Mouse (Mus musculus): ENCODE results near the gene Lrrc40. TPM values are rescaled to one million over a fixed set of nuclear protein-coding genes. Genes with fewer than 3 reads are reported as not detected.

Gene Lrrc40
- polyA plus RNA-seq, 1 experiment: 13.8 TPM

GRCm38 (mm10) chr3:158068613-158069263 is 32.3 kb downstream of the Lrrc40 start:
- Histone ChIP-seq H3K4me3 (ENCODE audit: insufficient read depth, poor library complexity, severe bottlenecking) (no peak overlapping the region), H3K36me3 (ENCODE audit: control insufficient read depth, insufficient read depth) (peaks cover 16% of the 10 kb centered on the region), H3K27me3 (ENCODE audit: control insufficient read depth, insufficient read depth, insufficient read length) (no peaks in the 10 kb centered on the region), H3K79me3 (ENCODE audit: low read depth) (no peaks in the 10 kb centered on the region), H3ac (ENCODE audit: control insufficient read depth, insufficient read length, low read depth) (no peak overlapping the region), H3K79me2 (ENCODE audit: control insufficient read depth, insufficient read depth) (no peaks in the 10 kb centered on the region)
- TF ChIP-seq MYOD1 (IDR thresholded peaks at IDR 0.05; ENCODE audit: control insufficient read depth, insufficient read length, low read depth) (no peak), FOSL1 (IDR thresholded peaks at IDR 0.05; ENCODE audit: insufficient read depth, low read length, poor library complexity, severe bottlenecking) (no peak), USF1 (IDR thresholded peaks at IDR 0.05; ENCODE audit: low read depth) (no peak), MAX (IDR thresholded peaks at IDR 0.05) (no peak), CTCF (IDR thresholded peaks at IDR 0.05; ENCODE audit: control insufficient read depth, insufficient read depth, insufficient read length) (no peak), CEBPB (IDR thresholded peaks at IDR 0.05; ENCODE audit: low read depth) (no peak), MYOG (IDR thresholded peaks at IDR 0.05; ENCODE audit: control insufficient read depth, extremely low read depth, insufficient read length) (no peak)

DNA sequence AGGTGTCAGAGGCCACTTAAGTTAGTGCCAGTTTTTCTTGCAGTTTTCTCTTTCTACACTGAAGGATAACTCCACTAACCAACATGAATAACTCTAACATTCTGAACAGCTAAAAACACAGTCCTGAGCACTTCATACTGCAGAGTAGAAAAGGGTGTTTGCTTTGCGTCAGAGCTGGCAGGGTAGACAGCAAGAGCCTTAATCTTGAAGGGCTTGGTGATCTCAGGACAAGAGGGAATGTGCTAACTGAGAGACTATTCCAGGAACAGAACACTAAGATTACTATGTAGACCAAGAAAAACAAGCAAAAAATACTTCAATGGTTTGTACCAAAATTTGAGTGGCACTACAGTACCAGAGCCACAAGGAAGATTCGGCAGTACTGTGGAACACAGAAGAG is 38.5 kb downstream of the Lrrc40 start:
- Histone ChIP-seq H3ac (ENCODE audit: control insufficient read depth, insufficient read length, low read depth) (no peak overlapping the region), H3K27me3 (ENCODE audit: control insufficient read depth, insufficient read depth, insufficient read length) (no peaks in the 10 kb centered on the region), H3K36me3 (ENCODE audit: control insufficient read depth, insufficient read depth) (no peaks in the 10 kb centered on the region), H3K79me3 (ENCODE audit: low read depth) (no peaks in the 10 kb centered on the region), H3K4me3 (ENCODE audit: insufficient read depth, poor library complexity, severe bottlenecking) (no peak overlapping the region), H3K79me2 (ENCODE audit: control insufficient read depth, insufficient read depth) (no peaks in the 10 kb centered on the region)
- TF ChIP-seq MYOD1 (IDR thresholded peaks at IDR 0.05; ENCODE audit: control insufficient read depth, insufficient read length, low read depth) (no peak), CTCF (IDR thresholded peaks at IDR 0.05; ENCODE audit: control insufficient read depth, insufficient read depth, insufficient read length) (no peak), MAX (IDR thresholded peaks at IDR 0.05) (no peak), FOSL1 (IDR thresholded peaks at IDR 0.05; ENCODE audit: insufficient read depth, low read length, poor library complexity, severe bottlenecking) (no peak), CEBPB (IDR thresholded peaks at IDR 0.05; ENCODE audit: low read depth) (no peak), USF1 (IDR thresholded peaks at IDR 0.05; ENCODE audit: low read depth) (no peak), MYOG (IDR thresholded peaks at IDR 0.05; ENCODE audit: control insufficient read depth, extremely low read depth, insufficient read length) (no peak)

GRCm38 (mm10) chr3:158076685-158077379 is 40.4 kb downstream of the Lrrc40 start:
- no peaks in the 10 kb centered on the region for H3K36me3 ChIP-seq (ENCODE audit: control insufficient read depth, insufficient read depth)
- H3K4me3 ChIP-seq (ENCODE audit: insufficient read depth, poor library complexity, severe bottlenecking): no peak overlapping the region
- H3K79me2 ChIP-seq (ENCODE audit: control insufficient read depth, insufficient read depth): no peaks in the 10 kb centered on the region
- no peak for TF ChIP-seq MYOG (IDR thresholded peaks at IDR 0.05; ENCODE audit: control insufficient read depth, extremely low read depth, insufficient read length)
- no peak for TF ChIP-seq MYOD1 (IDR thresholded peaks at IDR 0.05; ENCODE audit: control insufficient read depth, insufficient read length, low read depth)
- TF ChIP-seq USF1 (IDR thresholded peaks at IDR 0.05; ENCODE audit: low read depth): no peak
- no peak for TF ChIP-seq FOSL1 (IDR thresholded peaks at IDR 0.05; ENCODE audit: insufficient read depth, low read length, poor library complexity, severe bottlenecking)
- no peak for TF ChIP-seq CEBPB (IDR thresholded peaks at IDR 0.05; ENCODE audit: low read depth)
- no peak for TF ChIP-seq MAX (IDR thresholded peaks at IDR 0.05)
- TF ChIP-seq CTCF (IDR thresholded peaks at IDR 0.05; ENCODE audit: control insufficient read depth, insufficient read depth, insufficient read length): no peak
- no peak overlapping the region for H3ac ChIP-seq (ENCODE audit: control insufficient read depth, insufficient read length, low read depth)
- no peaks in the 10 kb centered on the region for H3K27me3 ChIP-seq (ENCODE audit: control insufficient read depth, insufficient read depth, insufficient read length)
- H3K79me3 ChIP-seq (ENCODE audit: low read depth): no peaks in the 10 kb centered on the region

GRCm38 (mm10) chr3:158077380-158077772 is 40.9 kb downstream of the Lrrc40 start:
- no peak overlapping the region for H3ac ChIP-seq (ENCODE audit: control insufficient read depth, insufficient read length, low read depth)
- no peaks in the 10 kb centered on the region for H3K79me2 ChIP-seq (ENCODE audit: control insufficient read depth, insufficient read depth)
- no peak overlapping the region for H3K4me3 ChIP-seq (ENCODE audit: insufficient read depth, poor library complexity, severe bottlenecking)
- H3K36me3 ChIP-seq (ENCODE audit: control insufficient read depth, insufficient read depth): no peaks in the 10 kb centered on the region
- TF ChIP-seq FOSL1 (IDR thresholded peaks at IDR 0.05; ENCODE audit: insufficient read depth, low read length, poor library complexity, severe bottlenecking) (no peak), MYOD1 (IDR thresholded peaks at IDR 0.05; ENCODE audit: control insufficient read depth, insufficient read length, low read depth) (no peak), MAX (IDR thresholded peaks at IDR 0.05) (no peak), CEBPB (IDR thresholded peaks at IDR 0.05; ENCODE audit: low read depth) (no peak), CTCF (IDR thresholded peaks at IDR 0.05; ENCODE audit: control insufficient read depth, insufficient read depth, insufficient read length) (no peak)
- no peaks in the 10 kb centered on the region for H3K79me3 ChIP-seq (ENCODE audit: low read depth)
- no peaks in the 10 kb centered on the region for H3K27me3 ChIP-seq (ENCODE audit: control insufficient read depth, insufficient read depth, insufficient read length)

GRCm38 (mm10) chr3:158077828-158078227 is 41.4 kb downstream of the Lrrc40 start:
- no peaks in the 10 kb centered on the region for H3K79me3 ChIP-seq (ENCODE audit: low read depth)
- no peaks in the 10 kb centered on the region for H3K79me2 ChIP-seq (ENCODE audit: control insufficient read depth, insufficient read depth)
- no peak overlapping the region for H3ac ChIP-seq (ENCODE audit: control insufficient read depth, insufficient read length, low read depth)
- H3K4me3 ChIP-seq (ENCODE audit: insufficient read depth, poor library complexity, severe bottlenecking): no peak overlapping the region
- TF ChIP-seq MAX (IDR thresholded peaks at IDR 0.05) (no peak), CTCF (IDR thresholded peaks at IDR 0.05; ENCODE audit: control insufficient read depth, insufficient read depth, insufficient read length) (no peak), CEBPB (IDR thresholded peaks at IDR 0.05; ENCODE audit: low read depth) (no peak), MYOD1 (IDR thresholded peaks at IDR 0.05; ENCODE audit: control insufficient read depth, insufficient read length, low read depth) (no peak), MYOG (IDR thresholded peaks at IDR 0.05; ENCODE audit: control insufficient read depth, extremely low read depth, insufficient read length) (no peak), USF1 (IDR thresholded peaks at IDR 0.05; ENCODE audit: low read depth) (no peak), FOSL1 (IDR thresholded peaks at IDR 0.05; ENCODE audit: insufficient read depth, low read length, poor library complexity, severe bottlenecking) (no peak)
- H3K36me3 ChIP-seq (ENCODE audit: control insufficient read depth, insufficient read depth): no peaks in the 10 kb centered on the region
- H3K27me3 ChIP-seq (ENCODE audit: control insufficient read depth, insufficient read depth, insufficient read length): no peaks in the 10 kb centered on the region

All from C2C12 (cell line).